Mouse (Mus musculus): ENCODE results near the gene Hist2h2ab.
"Not testable (repeated sequence)": the region's sequence is repeated elsewhere in the genome, so short reads cannot be mapped to it uniquely, and the experiment has no call there.

Gene Hist2h2ab

DNA sequence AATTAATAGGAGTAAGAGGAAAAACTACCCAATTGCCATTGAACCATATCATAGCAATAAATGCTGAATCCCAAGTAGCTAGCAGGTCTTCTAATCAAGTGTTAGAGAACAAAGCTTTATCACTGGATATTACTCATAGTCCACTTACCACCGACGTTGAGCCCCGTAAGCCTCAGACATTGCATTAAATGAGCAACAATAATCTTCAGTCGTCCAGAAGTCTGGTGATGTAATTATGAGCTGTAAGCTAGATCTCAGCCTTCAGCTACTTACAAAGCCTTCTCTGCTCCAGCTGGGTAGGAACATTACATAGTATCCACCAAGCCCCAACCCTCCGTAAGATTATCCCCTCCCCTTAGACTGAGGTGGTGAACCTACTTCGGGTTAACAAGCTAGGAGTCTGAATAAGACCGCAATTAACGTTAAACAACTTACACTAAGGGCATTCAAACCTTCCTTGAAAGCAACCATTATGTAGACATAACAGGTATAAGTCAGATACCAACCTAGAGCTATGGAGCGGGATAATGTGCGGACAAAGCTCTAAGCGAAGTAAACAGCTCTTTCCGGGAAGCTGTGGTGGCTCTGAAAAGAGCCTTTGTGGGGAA is 18.3 kb downstream of the Hist2h2ab start:
- peak; percentile 67 for DNase-seq (ENCODE audit: low read depth, low spot score)

DNA sequence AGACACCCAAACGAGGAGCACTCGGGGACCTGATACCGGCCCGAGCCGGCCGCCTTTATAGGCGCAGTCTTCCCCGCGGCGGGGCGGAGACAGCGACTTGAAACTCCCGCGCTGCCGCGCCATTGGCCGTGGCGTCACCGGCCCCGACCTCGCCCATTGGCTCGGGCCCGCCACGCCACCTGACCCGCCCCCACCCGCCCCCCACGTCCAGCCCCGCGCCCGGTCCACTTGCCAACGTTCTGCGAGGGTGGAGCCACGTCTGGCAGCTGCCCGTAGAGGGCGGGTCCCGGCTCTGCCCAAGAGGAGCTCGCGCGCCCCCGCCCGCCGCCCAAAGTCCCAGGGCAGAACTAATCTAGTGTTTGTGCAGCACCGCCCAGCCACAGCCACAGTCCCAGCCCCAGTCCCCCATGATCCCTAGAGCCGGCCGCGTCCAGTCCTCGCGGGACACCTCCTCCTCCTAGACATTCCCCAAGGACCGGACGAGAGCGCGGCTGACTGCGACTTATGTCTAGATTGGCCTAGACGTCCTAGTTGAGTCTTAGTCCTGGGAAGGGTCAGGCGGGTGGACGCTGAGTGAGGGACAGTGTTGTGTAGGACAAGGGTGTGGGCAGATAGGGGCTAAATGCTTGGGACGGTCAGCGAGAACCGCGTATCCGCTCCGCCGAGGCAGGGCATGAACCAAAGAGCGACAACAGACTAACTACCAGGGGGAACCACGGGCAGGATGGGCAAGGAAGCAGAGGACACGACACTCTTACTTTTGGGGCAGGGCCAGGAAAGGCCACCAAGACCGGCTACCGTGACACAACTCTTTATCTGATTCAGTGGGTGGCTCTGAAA is 19.5 kb downstream of the Hist2h2ab start, which contains the start of gene Hist2h3c2:
Gene Hist2h3c2 (minus strand): TSS at position 174 of the 840 bp plus-strand sequence.
- DNase-seq (ENCODE audit: low read depth, low spot score): not testable (repeated sequence)

GRCm38 (mm10) chr3:96239949-96240798 is 20.5 kb downstream of the Hist2h2ab start, which contains the start of gene Hist2h2aa2:
Gene Hist2h2aa2, minus strand, starts transcription at chr3:96240276.
- DNase-seq (ENCODE audit: low read depth, low spot score): not testable (repeated sequence)

GRCm38 (mm10) chr3:96240799-96241197 is 21.1 kb downstream of the Hist2h2ab start:
- no peak for DNase-seq (ENCODE audit: low read depth, low spot score)

DNA sequence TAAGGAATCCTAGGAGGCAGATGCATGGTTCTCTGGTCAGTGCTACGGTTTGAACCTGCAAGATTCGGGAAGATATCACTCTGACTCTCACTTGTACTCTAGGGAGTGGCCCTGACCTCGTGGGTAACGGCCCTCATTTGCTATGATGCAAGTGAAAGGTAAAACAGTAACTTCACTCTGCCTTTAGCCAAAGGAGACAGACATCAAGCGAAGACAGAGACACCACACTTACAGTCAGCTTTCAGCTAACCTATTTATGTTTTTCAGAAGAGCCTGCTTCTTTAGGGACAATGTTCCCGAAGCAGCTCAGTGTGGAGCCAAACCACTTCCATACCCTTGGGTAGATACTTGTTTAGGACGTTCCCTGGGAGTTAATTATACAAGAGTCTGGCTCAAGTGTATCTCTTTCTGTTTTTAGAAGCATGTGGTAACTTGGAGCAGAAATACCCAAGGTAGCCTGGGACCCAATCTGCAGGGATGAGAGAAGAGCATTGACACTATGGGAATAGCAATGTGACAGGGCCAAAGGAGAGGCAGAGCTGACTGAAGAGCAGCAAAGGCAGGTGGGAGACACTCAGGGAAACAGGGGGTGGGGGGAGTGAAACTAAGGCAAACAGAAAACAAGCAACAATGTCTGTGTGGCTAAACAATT is 24.4 kb downstream of the Hist2h2ab start:
- no peak for DNase-seq (ENCODE audit: low read depth, low spot score)

DNA sequence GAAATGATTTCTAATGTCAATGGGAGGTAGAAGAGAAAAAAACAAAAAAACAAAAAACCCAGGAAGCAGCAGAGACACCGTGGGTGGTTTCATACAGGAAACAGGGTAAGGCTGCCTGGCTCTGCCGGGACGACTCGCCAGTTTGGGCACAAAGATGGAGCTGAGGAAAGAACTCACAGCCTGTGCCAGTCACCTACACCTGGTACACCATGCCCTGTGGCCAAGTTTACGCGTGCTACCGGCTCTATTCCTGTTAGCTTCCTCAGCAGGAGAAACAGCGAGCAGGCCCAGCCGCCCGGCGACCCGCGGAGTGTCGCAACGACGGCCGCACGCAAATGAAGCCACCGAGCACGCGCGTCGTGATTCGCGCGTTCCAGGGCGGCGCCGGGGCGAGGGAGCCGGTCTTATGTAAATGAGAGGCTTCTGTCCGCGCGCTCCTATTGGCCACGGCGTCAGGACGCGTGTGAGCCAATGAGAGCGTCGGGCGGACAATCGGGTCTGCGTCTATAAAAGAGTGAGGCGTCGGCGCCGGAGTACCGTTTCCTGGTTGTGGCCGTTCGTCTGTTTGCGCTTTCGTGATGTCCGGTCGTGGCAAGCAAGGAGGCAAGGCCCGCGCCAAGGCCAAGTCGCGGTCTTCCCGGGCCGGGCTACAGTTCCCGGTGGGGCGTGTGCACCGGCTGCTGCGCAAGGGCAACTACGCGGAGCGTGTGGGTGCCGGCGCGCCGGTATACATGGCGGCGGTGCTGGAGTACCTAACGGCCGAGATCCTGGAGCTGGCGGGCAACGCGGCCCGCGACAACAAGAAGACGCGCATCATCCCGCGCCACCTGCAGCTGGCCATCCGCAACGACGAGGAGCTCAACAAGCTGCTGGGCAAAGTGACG is 25.6 kb downstream of the Hist2h2ab start, which contains the start of gene Hist2h2aa1:
Gene Hist2h2aa1 (plus strand): TSS at position 495 of the 884 bp plus-strand sequence.
- peak; percentile 62 for DNase-seq (ENCODE audit: low read depth, low spot score)

DNA sequence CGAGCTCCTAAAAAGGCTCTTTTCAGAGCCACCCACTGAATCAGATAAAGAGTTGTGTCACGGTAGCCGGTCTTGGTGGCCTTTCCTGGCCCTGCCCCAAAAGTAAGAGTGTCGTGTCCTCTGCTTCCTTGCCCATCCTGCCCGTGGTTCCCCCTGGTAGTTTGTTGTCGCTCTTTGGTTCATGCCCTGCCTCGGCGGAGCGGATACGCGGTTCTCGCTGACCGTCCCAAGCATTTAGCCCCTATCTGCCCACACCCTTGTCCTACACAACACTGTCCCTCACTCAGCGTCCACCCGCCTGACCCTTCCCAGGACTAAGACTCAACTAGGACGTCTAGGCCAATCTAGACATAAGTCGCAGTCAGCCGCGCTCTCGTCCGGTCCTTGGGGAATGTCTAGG is 26.4 kb downstream of the Hist2h2ab start:
- DNase-seq (ENCODE audit: low read depth, low spot score): not testable (repeated sequence)

- DNase-seq (ENCODE audit: low read depth, low spot score): not testable (repeated sequence)
Observed at GRCm38 (mm10) chr3:96246427-96246856, 26.8 kb downstream of the Hist2h2ab start, which contains the start of gene Hist2h3c1. Gene Hist2h3c1, plus strand, starts transcription at chr3:96246685.

DNA sequence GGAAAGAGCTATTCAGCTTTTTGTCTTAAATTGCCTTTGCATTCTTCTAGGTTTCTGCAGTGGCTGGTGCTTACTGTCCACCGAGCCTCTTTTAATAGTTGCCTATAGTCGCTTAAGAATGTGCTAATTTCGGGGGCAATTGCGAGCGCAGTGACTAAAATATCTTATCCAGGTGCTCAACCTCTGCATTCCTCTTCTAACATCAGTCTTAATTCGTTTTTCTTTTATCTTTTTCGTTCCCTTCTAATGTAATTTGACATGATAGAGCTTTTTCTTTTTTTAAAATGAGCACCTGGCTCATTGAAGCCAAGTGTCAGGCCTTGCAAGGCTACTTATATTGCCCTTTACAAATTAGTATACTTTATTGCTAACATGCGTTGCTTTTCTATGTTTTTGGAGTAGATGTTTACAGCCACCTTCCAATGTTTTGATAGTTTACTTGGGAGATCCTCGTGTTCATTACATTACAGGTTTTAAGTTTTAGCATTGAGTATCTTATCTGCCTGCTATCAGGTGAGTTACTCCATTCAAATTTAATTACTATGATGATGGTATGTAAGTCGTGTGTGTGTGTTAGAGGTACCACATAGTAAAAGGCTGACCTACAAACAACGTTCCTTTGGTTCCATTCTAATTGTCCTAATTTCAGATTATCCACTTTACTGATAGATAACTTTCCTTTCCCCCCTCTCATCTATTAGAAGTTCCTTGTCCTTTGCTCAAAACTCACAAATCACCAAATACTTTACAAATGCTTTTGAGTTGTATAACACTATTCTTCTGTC is 27.9 kb downstream of the Hist2h2ab start:
- DNase-seq (ENCODE audit: low read depth, low spot score): no peak

DNA sequence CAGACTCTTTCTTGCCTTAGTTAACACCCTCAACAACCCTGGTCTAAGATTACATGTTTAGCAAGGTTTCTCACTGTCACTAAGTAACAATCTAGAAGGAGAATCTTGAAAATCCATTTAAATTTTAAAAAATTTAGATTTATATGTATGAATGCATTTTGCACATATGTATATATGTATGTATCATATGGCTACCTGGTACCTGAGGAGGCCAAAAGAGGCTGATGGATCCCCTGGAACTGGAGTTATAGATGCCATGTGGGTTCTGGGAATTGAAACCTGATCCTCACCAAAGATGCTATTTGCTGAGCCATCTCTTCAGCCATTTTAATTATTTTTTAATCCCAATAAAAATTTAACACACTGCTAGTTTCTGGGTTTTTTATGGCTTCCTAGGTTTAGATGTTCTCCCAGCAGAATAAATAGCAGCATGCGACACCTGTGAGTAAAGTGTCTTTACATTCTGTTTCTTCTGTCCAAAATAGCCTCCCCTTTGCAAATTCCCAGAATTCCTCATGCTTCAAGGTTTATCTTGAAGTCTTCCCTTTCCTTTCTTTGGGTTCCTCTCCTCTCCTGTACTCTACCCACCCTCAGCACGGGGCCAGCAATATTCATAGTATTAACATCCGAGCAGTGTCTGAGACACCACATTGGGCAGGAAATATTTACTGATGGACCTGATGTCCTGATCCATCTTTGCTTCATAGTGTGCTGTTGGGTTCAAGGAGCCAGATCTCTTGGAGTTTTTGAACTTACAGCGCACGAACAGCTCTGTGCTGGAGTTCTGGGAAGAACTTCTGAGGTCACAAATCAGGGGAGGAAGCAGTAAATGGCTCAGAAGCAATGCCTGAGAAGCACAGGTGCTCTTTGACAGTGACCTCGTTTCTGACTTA is 28.7 kb downstream of the Hist2h2ab start:
- no peak for DNase-seq (ENCODE audit: low read depth, low spot score)

GRCm38 (mm10) chr3:96249034-96249345 is 29.3 kb downstream of the Hist2h2ab start:
- DNase-seq (ENCODE audit: low read depth, low spot score): no peak

DNA sequence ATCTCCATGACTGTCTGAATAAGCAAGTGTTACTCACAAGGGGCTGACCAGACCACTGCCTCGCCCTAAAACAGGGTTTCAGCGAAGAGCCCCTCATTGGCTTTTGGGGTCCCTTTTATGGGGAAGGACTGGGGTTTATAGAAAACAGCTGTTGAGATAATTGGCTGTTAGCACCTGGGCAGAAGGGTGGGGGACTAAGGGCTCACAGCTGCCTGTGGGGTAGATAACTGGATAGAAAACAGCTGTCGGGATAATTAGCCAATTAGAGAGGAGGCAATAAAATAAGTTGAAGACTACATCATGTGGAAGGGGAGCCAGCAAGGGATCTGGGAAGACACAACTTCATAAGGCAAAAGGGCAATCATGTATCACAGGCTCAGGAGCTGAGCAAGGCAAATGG is 31.2 kb downstream of the Hist2h2ab start:
- no peak for DNase-seq (ENCODE audit: low read depth, low spot score)

DNA sequence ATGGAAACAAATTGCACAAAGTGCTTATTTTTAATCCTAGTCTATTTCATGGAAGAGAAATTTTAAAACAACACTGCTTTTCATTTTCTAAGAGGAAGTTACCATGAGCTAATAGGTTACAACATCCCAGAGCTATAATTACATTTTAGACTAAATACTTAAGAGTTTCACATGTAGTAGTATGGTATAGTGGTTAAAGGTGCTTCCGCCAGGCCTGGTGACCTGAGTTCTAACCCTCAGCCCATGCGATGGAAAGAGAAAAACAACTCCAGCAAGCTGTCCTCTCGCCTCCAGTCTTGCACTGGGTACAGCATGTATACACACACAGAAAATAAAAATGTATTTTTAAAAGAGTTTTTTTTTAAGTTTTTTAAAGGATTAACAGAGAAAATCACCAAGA is 32.1 kb downstream of the Hist2h2ab start:
- DNase-seq (ENCODE audit: low read depth, low spot score): no peak

GRCm38 (mm10) chr3:96254683-96255355 is 35.2 kb downstream of the Hist2h2ab start:
- no peak for DNase-seq (ENCODE audit: low read depth, low spot score)

DNA sequence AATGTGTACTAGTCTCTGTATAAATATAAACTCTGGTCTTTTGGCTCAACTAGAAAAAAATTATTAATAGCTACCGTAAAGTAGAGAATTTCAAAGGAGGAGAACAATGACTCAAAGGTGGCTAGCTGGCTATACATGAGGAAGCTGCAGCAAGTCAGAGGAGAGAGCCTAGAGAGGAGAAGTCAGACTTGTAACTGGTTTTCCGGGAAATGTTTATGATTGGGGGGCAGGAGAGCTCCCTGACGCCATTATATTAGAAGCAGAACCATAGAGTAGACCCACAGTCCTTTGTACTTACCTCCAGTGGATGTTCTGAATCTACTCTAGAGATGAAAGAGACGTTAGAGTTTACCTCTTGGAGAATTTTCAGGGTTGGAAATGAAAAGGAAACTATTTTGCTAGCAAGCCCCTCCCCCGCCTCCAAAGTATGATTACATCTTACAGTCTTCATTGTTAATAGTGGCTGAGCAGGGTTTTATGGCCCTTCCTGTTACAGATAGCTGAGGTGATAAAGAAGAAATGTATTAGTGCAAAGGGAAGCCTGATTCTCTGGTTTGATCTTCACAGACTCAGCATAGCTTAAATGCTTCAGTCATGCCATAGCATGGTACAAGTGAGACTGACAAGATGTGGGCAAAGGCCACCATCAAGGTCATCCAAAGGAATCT is 36.4 kb downstream of the Hist2h2ab start:
- no peak for DNase-seq (ENCODE audit: low read depth, low spot score)

DNA sequence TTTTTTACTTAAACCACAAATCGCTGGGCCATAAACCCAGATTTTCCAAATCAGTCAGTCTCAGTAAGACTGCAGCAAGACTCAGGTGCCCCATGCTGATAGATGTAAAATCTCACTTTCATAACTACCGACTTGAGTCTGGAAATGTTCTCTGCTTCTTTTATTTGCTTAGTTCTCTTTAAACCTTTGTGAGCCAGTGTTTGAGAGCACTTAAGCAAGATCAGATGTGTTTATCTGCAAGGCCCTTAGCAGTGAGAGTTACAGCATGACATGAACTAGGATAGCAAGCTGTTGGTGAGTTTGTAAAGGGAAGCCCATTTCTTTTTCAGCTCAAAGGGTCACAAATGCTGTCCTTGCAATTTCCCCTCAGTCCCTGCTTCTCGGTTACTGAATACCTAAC is 37.5 kb downstream of the Hist2h2ab start:
- no peak for DNase-seq (ENCODE audit: low read depth, low spot score)

- DNase-seq (ENCODE audit: low read depth, low spot score): no peak
Observed at GRCm38 (mm10) chr3:96260220-96260619, 40.6 kb downstream of the Hist2h2ab start.

Measured in c-Kit-negative CD71-positive TER-119-positive erythroid progenitor cells, embryonic 14.5 days (primary cell).